Mouse (Mus musculus) lung, adult 18-20 months (tissue): ENCODE measurements at regions not wholly inside any gene's neighbourhood (a gene's known extent, or its start where the extent isn't known, plus 50 kb on each side); places are given as distances from the start of the nearest gene placed in this dataset.
"Not testable (repeated sequence)": the region's sequence is repeated elsewhere in the genome, so short reads cannot be mapped to it uniquely, and the experiment has no call there.

Experiments
- DNase-seq, 2 experiments: peaks; one replicate each; pipeline ENCODE4 v3.0.0; 2022; ENCODE audit warnings: mixed read lengths in 2 of 2

- no peak for DNase-seq
Measured at GRCm38 (mm10) chr5:91822844-91823576, 139.9 kb downstream of the Rchy1 start.

- DNase-seq: no peak
Measured at GRCm38 (mm10) chr5:91818800-91819199, 144.1 kb downstream of the Rchy1 start.

- DNase-seq: no peak
Measured at GRCm38 (mm10) chr5:91818195-91818594, 144.7 kb downstream of the Rchy1 start.

GRCm38 (mm10) chr5:91816376-91816950 is 146.4 kb downstream of the Rchy1 start:
- DNase-seq: no peak

- no peak for DNase-seq
Measured at GRCm38 (mm10) chr5:91814956-91815355, 147.9 kb downstream of the Rchy1 start.

- no peak for DNase-seq
Measured at GRCm38 (mm10) chr5:91814417-91814762, 148.5 kb downstream of the Rchy1 start.

- no peak for DNase-seq
Measured at GRCm38 (mm10) chr5:91813547-91814416, 149.1 kb downstream of the Rchy1 start.

GRCm38 (mm10) chr5:91807070-91808065 is 155.5 kb downstream of the Rchy1 start:
- DNase-seq: no peak

GRCm38 (mm10) chr5:91801297-91801980 is 161.4 kb downstream of the Rchy1 start:
- no peak for DNase-seq

GRCm38 (mm10) chr5:91797362-91797761 is 165.5 kb downstream of the Rchy1 start:
- no peak for DNase-seq

- no peak for DNase-seq
Measured at GRCm38 (mm10) chr5:91792732-91793131, 170.1 kb downstream of the Rchy1 start.

GRCm38 (mm10) chr5:91790412-91790811 is 172.5 kb downstream of the Rchy1 start:
- DNase-seq: no peak

GRCm38 (mm10) chr5:91783966-91784365 is 178.9 kb downstream of the Rchy1 start:
- DNase-seq: no peak

GRCm38 (mm10) chr5:91776971-91777370 is 185.9 kb downstream of the Rchy1 start:
- no peak for DNase-seq

- DNase-seq: no peak
Measured at GRCm38 (mm10) chr5:91774065-91774464, 188.8 kb downstream of the Rchy1 start.

- DNase-seq: no peak
Measured at GRCm38 (mm10) chr5:91767886-91768285, 195.0 kb downstream of the Rchy1 start.

- no peak for DNase-seq
Measured at GRCm38 (mm10) chr5:91767060-91767459, 195.8 kb downstream of the Rchy1 start.

GRCm38 (mm10) chr5:91764621-91765020 is 198.2 kb downstream of the Rchy1 start:
- DNase-seq: no peak

GRCm38 (mm10) chr5:91762589-91762988 is 200.3 kb downstream of the Rchy1 start:
- DNase-seq: no peak

GRCm38 (mm10) chr5:91755958-91756357 is 206.9 kb downstream of the Rchy1 start:
- no peak for DNase-seq

- not testable (repeated sequence) for DNase-seq
Measured at GRCm38 (mm10) chr5:91752846-91753245, 210.0 kb downstream of the Rchy1 start.

- no peak for DNase-seq
Measured at GRCm38 (mm10) chr5:91751168-91751567, 211.7 kb downstream of the Rchy1 start.
